Mouse (Mus musculus) midbrain, embryonic 11.5 days (tissue): ENCODE measurements at regions not wholly inside any gene's neighbourhood (a gene's known extent, or its start where the extent isn't known, plus 50 kb on each side); places are given as distances from the start of the nearest gene placed in this dataset.

Experiments used
- ATAC-seq: fragments of 200-750 bp; cut with Nextera tagmentation; 2 replicates; pipeline ENCODE4 v1.8.0; 2017; ENCODE audit warnings: moderate TSS enrichment, moderate library complexity; ENCODE audit not compliant: low FRiP score
- DNase-seq: peaks from one replicate; pipeline ENCODE4 v3.0.0; 2015; ENCODE audit warnings: low spot score; ENCODE audit errors: missing footprints
- H3K27ac ChIP-seq: fragments of 300-500 bp; sonication (generic); 2 replicates; pipeline ENCODE4 v1.5.1; 2014; ENCODE audit warnings: low read depth, low read length
- H3K27me3 ChIP-seq: fragments of 300-500 bp; sonication (generic); 2 replicates; pipeline ENCODE4 v1.6.1; 2014; ENCODE audit warnings: mild to moderate bottlenecking, low read length, moderate library complexity, mixed read lengths; ENCODE audit not compliant: control insufficient read depth, insufficient read depth
- H3K36me3 ChIP-seq: fragments of 300-500 bp; sonication (generic); 2 replicates; pipeline ENCODE4 v1.6.1; 2014; ENCODE audit warnings: mild to moderate bottlenecking, low read length, moderate library complexity, mixed read lengths; ENCODE audit not compliant: control insufficient read depth, insufficient read depth
- H3K4me1 ChIP-seq: fragments of 300-500 bp; sonication (generic); 2 replicates; pipeline ENCODE4 v1.6.1; 2014; ENCODE audit warnings: low read length; ENCODE audit not compliant: control insufficient read depth, insufficient read depth
- H3K4me2 ChIP-seq: fragments of 300-500 bp; sonication (generic); 2 replicates; pipeline ENCODE4 v1.6.1; 2014; ENCODE audit warnings: mild to moderate bottlenecking, moderate library complexity
- H3K4me3 ChIP-seq: fragments of 300-500 bp; sonication (generic); 2 replicates; pipeline ENCODE4 v1.5.1; 2014; ENCODE audit warnings: low read depth, low read length
- H3K9ac ChIP-seq: fragments of 300-500 bp; sonication (generic); 2 replicates; pipeline ENCODE4 v1.6.1; 2014; ENCODE audit warnings: low read length
- H3K9me3 ChIP-seq: fragments of 300-500 bp; sonication (generic); 2 replicates; pipeline ENCODE4 v1.6.1; 2016; ENCODE audit warnings: low read length; ENCODE audit not compliant: control insufficient read depth
- WGBS: fragments of 180-500 bp; shearing (Covaris S2); extraction: QIAGEN DNeasy Blood & Tissue Kit; methylation state at CpG from one replicate; pipeline ENCODE4 v1.1.7; 2014; 5-methylcytosine and 5-hydroxymethylcytosine counted together

DNA sequence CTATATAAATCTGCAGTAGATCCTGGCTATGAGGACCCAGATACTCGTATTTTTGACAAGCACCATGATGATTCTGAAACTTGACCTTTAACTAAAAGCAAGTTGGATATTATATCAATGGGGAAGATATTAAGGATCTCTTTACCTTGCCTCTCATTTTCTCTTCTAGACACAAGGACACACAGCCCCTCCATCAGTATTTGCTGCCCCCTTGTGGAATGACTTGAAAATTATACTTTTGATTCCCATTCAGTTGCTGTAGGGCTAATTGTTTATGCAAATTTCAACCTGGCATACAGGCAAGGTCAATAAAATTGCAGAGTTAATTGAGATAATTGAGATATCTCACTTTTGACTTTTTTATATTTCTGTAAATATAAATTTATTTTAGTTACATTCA lies 375.5 kb downstream of the Nap1l3 start:
- Histone ChIP-seq H3K27ac (no peak overlapping the region), H3K4me3 (no peak overlapping the region), H3K9ac (no peak overlapping the region), H3K9me3 (no peaks in the 10 kb centered on the region), H3K36me3 (no peaks in the 10 kb centered on the region), H3K4me1 (no peaks in the 10 kb centered on the region), H3K27me3 (no peaks in the 10 kb centered on the region), H3K4me2 (no peak overlapping the region)
- ATAC-seq: no peak
- WGBS: 59% methylated on average over 1 of the region's 1 CpGs
- DNase-seq: peak; percentile 86
